8 mouse cellular contexts compared by ENCODE assay signal in genomic region chr5:24597901-24598569, GRCm38 (mm10). TPM values are rescaled to one million over a fixed set of nuclear protein-coding genes. Genes with fewer than 3 reads are reported as not detected.
DNase-seq lines count a peak whose midpoint lies in the region; ATAC-seq and TF ChIP-seq lines count a peak whose summit lies in the region.

No protein-coding gene starts in this region.

- no peaks in the 10 kb centered on the region for H3K9me3 ChIP-seq in forebrain, embryonic 10.5 days
- H3K9me3 ChIP-seq in limb, embryonic 14.5 days (ENCODE audit: control insufficient read depth, low read length): no peaks in the 10 kb centered on the region

- H3K36me3 ChIP-seq in forebrain, embryonic 10.5 days (replicated peaks): peaks cover 27% of the 10 kb centered on the region
- peaks cover 38% of the 10 kb centered on the region for H3K36me3 ChIP-seq in limb, embryonic 14.5 days (ENCODE audit: control insufficient read depth, insufficient read depth, low read length)

- peaks cover 94% of the 10 kb centered on the region for H3K4me1 ChIP-seq in forebrain, embryonic 10.5 days
- peaks cover 41% of the 10 kb centered on the region for H3K4me1 ChIP-seq in limb, embryonic 14.5 days (ENCODE audit: control insufficient read depth, insufficient read depth, low read length)

- ATAC-seq in limb, embryonic 14.5 days (ENCODE audit: low FRiP score, low read depth): no peak
- no peak for ATAC-seq in monocyte, adult 5-6 weeks (replicated peaks; ENCODE audit: insufficient number of reproducible peaks, low FRiP score, low TSS enrichment, poor library complexity, severe bottlenecking)

- DNase-seq in embryo, embryonic 10.5 days (ENCODE audit: low spot score): peak; percentile 14
- no peak for DNase-seq in embryo, embryonic 11 days
- DNase-seq in A20 (ENCODE audit: low read depth, low spot score): peak; percentile 24
- DNase-seq in forebrain, embryonic 10.5 days (ENCODE audit: extremely low spot score, low spot score): peak; percentile 31
- DNase-seq in limb, embryonic 14.5 days (ENCODE audit: low spot score): no peak
- DNase-seq in right cerebral cortex, postnatal 36 days (ENCODE audit: low spot score in 2 of 2): no peak
- no peak for DNase-seq in adrenal gland, postnatal 36 days

- H3K27ac ChIP-seq in forebrain, embryonic 10.5 days: peak overlapping the region; percentile 87
- H3K27ac ChIP-seq in limb, embryonic 14.5 days (replicated peaks; ENCODE audit: low read depth, low read length): no peak overlapping the region

- H3K9ac ChIP-seq in limb, embryonic 14.5 days (ENCODE audit: low read depth, low read length, severe bottlenecking): peak overlapping the region; percentile 56

- peak overlapping the region; percentile 98 for H3K4me2 ChIP-seq in limb, embryonic 14.5 days (replicated peaks; ENCODE audit: low read depth, low read length, severe bottlenecking)

- H3K4me3 ChIP-seq in forebrain, embryonic 10.5 days: peak overlapping the region; percentile 61
- peak overlapping the region; percentile 47 for H3K4me3 ChIP-seq in limb, embryonic 14.5 days (replicated peaks; ENCODE audit: low read length)

- 25% methylated on average over 15 of the region's 15 CpGs for WGBS in forebrain, embryonic 10.5 days
- WGBS in limb, embryonic 14.5 days: 24% methylated on average over 15 of the region's 15 CpGs

- TF ChIP-seq POLR2A in limb, embryonic 14.5 days (IDR thresholded peaks at IDR 0.05; ENCODE audit: borderline replicate concordance, extremely low read depth, insufficient read depth, insufficient read length): no peak

- H3K27me3 ChIP-seq in forebrain, embryonic 10.5 days (ENCODE audit: poor library complexity, severe bottlenecking): peaks cover 64% of the 10 kb centered on the region
- no peaks in the 10 kb centered on the region for H3K27me3 ChIP-seq in limb, embryonic 14.5 days (ENCODE audit: control insufficient read depth, insufficient read depth, low read length)

RNA-seq across cellular contexts. Expression of gene Chpf2, which starts 11.5 kb away (rescaled TPM):
- 15.1 and 16.0 TPM in 2 replicates for polyA plus RNA-seq in forebrain, embryonic 10.5 days (2016; fragmentation: Nextera tagmentation; extraction: Ambion mirVana)
- 56.2 and 57.0 TPM in 2 replicates for polyA plus RNA-seq in limb, embryonic 14.5 days (2012; rRNA removed)
- polyA plus RNA-seq in limb, embryonic 14.5 days (2014; fragmentation: Nextera tagmentation; extraction: Ambion mirVana): 21.3 and 23.1 TPM in 2 replicates
- total RNA-seq in monocyte, adult 5-6 weeks (2017): 13.2 to 33.8 TPM (median 15.2 TPM) in 3 replicates
- 10 to 100 TPM; 35.7 to 52.5 TPM for total RNA-seq in adrenal gland, postnatal 36 days (2021)

RNA-seq across cellular contexts. Expression of gene Abcf2, which starts 20.8 kb away (rescaled TPM):
- 193 and 197 TPM in 2 replicates for polyA plus RNA-seq in forebrain, embryonic 10.5 days (2016; fragmentation: Nextera tagmentation; extraction: Ambion mirVana)
- polyA plus RNA-seq in limb, embryonic 14.5 days (2012; rRNA removed): 81.0 and 82.5 TPM in 2 replicates
- polyA plus RNA-seq in limb, embryonic 14.5 days (2014; fragmentation: Nextera tagmentation; extraction: Ambion mirVana): 94.3 TPM in 2 replicates
- 33.8 to 45.3 TPM (median 42.1 TPM) in 3 replicates for total RNA-seq in monocyte, adult 5-6 weeks (2017)
- 10 to 100 TPM; 69.3 to 79.2 TPM for total RNA-seq in adrenal gland, postnatal 36 days (2021)

RNA-seq across cellular contexts. Expression of gene Smarcd3, which starts 26.2 kb away (rescaled TPM):
- 34.7 and 39.7 TPM in 2 replicates for polyA plus RNA-seq in forebrain, embryonic 10.5 days (2016; fragmentation: Nextera tagmentation; extraction: Ambion mirVana)
- polyA plus RNA-seq in limb, embryonic 14.5 days (2012; rRNA removed): 91.5 and 93.6 TPM in 2 replicates
- 52.7 and 59.6 TPM in 2 replicates for polyA plus RNA-seq in limb, embryonic 14.5 days (2014; fragmentation: Nextera tagmentation; extraction: Ambion mirVana)
- total RNA-seq in monocyte, adult 5-6 weeks (2017): 1.3 to 8.1 TPM (median 3.0 TPM) in 3 replicates
- 10 to 100 TPM; 16.0 to 17.4 TPM for total RNA-seq in adrenal gland, postnatal 36 days (2021)

RNA-seq across cellular contexts. Expression of gene 4931409K22Rik, which starts 41.4 kb away (rescaled TPM):
- 0.06 TPM in 1 of 2 replicates, not detected in the other for polyA plus RNA-seq in forebrain, embryonic 10.5 days (2016; fragmentation: Nextera tagmentation; extraction: Ambion mirVana)
- polyA plus RNA-seq in limb, embryonic 14.5 days (2012; rRNA removed): 0.35 and 0.51 TPM in 2 replicates
- polyA plus RNA-seq in limb, embryonic 14.5 days (2014; fragmentation: Nextera tagmentation; extraction: Ambion mirVana): 0.12 and 0.17 TPM in 2 replicates
- total RNA-seq in monocyte, adult 5-6 weeks (2017): not detected in 3 replicates
- total RNA-seq in adrenal gland, postnatal 36 days (2021): not detected

RNA-seq across cellular contexts. Expression of gene Asb10, which starts 57.3 kb away (rescaled TPM):
- 0.09 and 0.15 TPM in 2 replicates for polyA plus RNA-seq in forebrain, embryonic 10.5 days (2016; fragmentation: Nextera tagmentation; extraction: Ambion mirVana)
- 2.7 and 3.8 TPM in 2 replicates for polyA plus RNA-seq in limb, embryonic 14.5 days (2012; rRNA removed)
- 0.62 and 1.1 TPM in 2 replicates for polyA plus RNA-seq in limb, embryonic 14.5 days (2014; fragmentation: Nextera tagmentation; extraction: Ambion mirVana)
- total RNA-seq in monocyte, adult 5-6 weeks (2017): not detected in 3 replicates
- under 1 TPM in 1 of 2 experiments, not detected in 1; 0.49 TPM for total RNA-seq in adrenal gland, postnatal 36 days (2021)

Comparison
In these comparisons a context has a peak if more than half of its experiments do, and no peak if none do; other contexts are left out.
1. DNase-seq: peak in embryo, embryonic 10.5 days (single experiment), A20 (single experiment) and forebrain, embryonic 10.5 days (single experiment); none in embryo, embryonic 11 days (single experiment), limb, embryonic 14.5 days (single experiment), right cerebral cortex, postnatal 36 days (0 of 2) and adrenal gland, postnatal 36 days (0 of 2).